Mouse (Mus musculus): Measurements from ENCODE around the gene Cav2.

GRCm38 (mm10) chr6:17327216-17327615 lies 46.2 kb downstream of the Cav2 start:
- TF ChIP-seq POLR2A (IDR thresholded peaks at IDR 0.05; ENCODE audit: insufficient read length, low read depth) (no peak), MAX (IDR thresholded peaks at IDR 0.05; ENCODE audit: low read depth) (no peak), USF1 (IDR thresholded peaks at IDR 0.05; ENCODE audit: low read depth) (no peak), MYOG (IDR thresholded peaks at IDR 0.05; ENCODE audit: control insufficient read depth in 1 of 3, insufficient read depth in 1 of 3, insufficient read length in 2 of 3, low read depth in 2 of 3) (no peak), TCF12 (IDR thresholded peaks at IDR 0.05; ENCODE audit: insufficient read depth, poor library complexity, severe bottlenecking) (no peak), POLR2AphosphoS2 (IDR thresholded peaks at IDR 0.05; ENCODE audit: insufficient read length, low read depth) (no peak), CEBPB (IDR thresholded peaks at IDR 0.05; ENCODE audit: insufficient read depth, poor library complexity, severe bottlenecking) (no peak), TCF3 (IDR thresholded peaks at IDR 0.05; ENCODE audit: insufficient read length, low read depth) (no peak), E2F4 (IDR thresholded peaks at IDR 0.05; ENCODE audit: insufficient read depth) (no peak), MYOD1 (IDR thresholded peaks at IDR 0.05; ENCODE audit: control insufficient read depth in 1 of 3, insufficient read length in 2 of 3, low read depth in 2 of 3) (no peak), SRF (IDR thresholded peaks at IDR 0.05; ENCODE audit: control insufficient read depth, insufficient read length, low read depth) (no peak)

Measured in myocyte (in vitro differentiated cells).